8 mouse cellular contexts compared by ENCODE assay signal in the genomic region with DNA sequence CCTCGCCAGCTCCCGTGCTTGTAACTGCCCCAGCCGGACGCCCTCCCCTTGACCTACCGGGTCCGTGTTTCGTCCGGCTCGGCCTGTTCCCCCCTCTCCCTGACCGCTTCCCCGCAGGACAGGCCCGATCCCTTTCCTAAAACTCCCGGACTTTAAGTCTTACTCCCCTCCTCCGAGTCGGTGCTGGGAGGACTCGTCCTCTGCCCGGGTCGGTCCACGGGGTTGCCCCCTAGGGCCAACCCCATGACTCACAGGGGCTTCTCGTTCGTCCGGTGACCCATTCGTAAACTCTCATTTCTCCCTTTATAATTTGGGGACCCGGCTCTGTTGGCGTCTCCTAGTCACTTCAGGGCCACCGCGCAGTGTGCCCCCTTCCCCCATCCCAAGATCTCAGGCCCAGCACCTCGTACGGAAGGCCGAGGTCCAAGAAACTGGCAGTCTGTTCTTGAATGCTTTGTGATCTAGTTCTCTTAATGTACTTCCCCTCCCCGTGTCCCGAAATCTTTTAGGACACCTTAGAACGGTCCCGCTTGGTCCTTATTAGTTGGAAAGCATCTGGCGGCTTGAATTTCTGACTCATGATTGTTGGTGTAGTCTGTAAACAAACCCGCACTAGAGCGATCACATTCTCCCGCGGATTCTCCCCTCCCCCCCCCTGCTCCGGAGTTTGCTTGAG. TPM values are rescaled to one million over a fixed set of nuclear protein-coding genes. Genes with fewer than 3 reads are reported as not detected.
DNase-seq lines count a peak whose midpoint lies in the region; ATAC-seq and TF ChIP-seq lines count a peak whose summit lies in the region.

No protein-coding gene starts in this region.

- H3K27me3 ChIP-seq in hindbrain, embryonic 12.5 days, result no peaks in the 10 kb centered on the region

- H3K4me3 ChIP-seq in hindbrain, embryonic 12.5 days, result peak overlapping the region; percentile 91
- peak overlapping the region; percentile 98 for H3K4me3 ChIP-seq in left cerebral cortex, adult 2 months

- H3K4me2 ChIP-seq in hindbrain, embryonic 12.5 days (replicated peaks), result peak overlapping the region; percentile 75

- TF ChIP-seq CTCF in left cerebral cortex, adult 2 months (IDR thresholded peaks at IDR 0.05), result no peak; the same call in 1 of the 2 replicates

- peak overlapping the region; percentile 94 for H3K27ac ChIP-seq in hindbrain, embryonic 12.5 days
- H3K27ac ChIP-seq in left cerebral cortex, adult 2 months, result peak overlapping the region; percentile 98

- peak; percentile 72 for DNase-seq in adrenal gland, postnatal 10 days
- DNase-seq in adrenal gland, postnatal 4 days (ENCODE audit: low spot score in 2 of 2), result no peak
- DNase-seq in adipocyte (ENCODE audit: low spot score), result peak; percentile 80
- peak in 1 of 2 experiments; percentile 30 for DNase-seq in left cerebral cortex, adult 2 months (ENCODE audit: extremely low spot score in 1 of 2, low spot score in 2 of 2)
- DNase-seq in lung, postnatal 4 days, result peak; percentile 46 to 53
- DNase-seq in right cerebral cortex, postnatal 25 days, result peak; percentile 18

- ATAC-seq in erythroid progenitor cell, adult 5-6 weeks (replicated peaks; ENCODE audit: low FRiP score, poor library complexity, severe bottlenecking), result peak; percentile 55
- peak; percentile 77 for ATAC-seq in hindbrain, embryonic 12.5 days (ENCODE audit: low FRiP score)

- intact Hi-C loops in left cerebral cortex, adult 2 months (cut with DNase I), result loop anchor here (1.0 kb wide), 1 partner anchor 164 kb away; no protein-coding TSS in a partner anchor

- peaks cover 12% of the 10 kb centered on the region for H3K4me1 ChIP-seq in hindbrain, embryonic 12.5 days

- peaks cover 28% of the 10 kb centered on the region for H3K36me3 ChIP-seq in hindbrain, embryonic 12.5 days

- WGBS in hindbrain, embryonic 12.5 days, result under 1% methylated on average over 40 of the region's 40 CpGs

- H3K9ac ChIP-seq in hindbrain, embryonic 12.5 days, result peak overlapping the region; percentile 97

- no peaks in the 10 kb centered on the region for H3K9me3 ChIP-seq in hindbrain, embryonic 12.5 days (replicated peaks)

RNA-seq across cellular contexts. Expression of gene Dcaf8, which starts 0.5 kb away (rescaled TPM):
- total RNA-seq in adrenal gland, postnatal 10 days (2021), result 100 to 1,000 TPM; 114 to 153 TPM
- total RNA-seq in adrenal gland, postnatal 4 days (2021), result 100 to 1,000 TPM; 177 to 181 TPM
- 77.5 TPM in 2 replicates for total RNA-seq in erythroid progenitor cell, adult 5-6 weeks (2015; ENCODE audit: low replicate concordance)
- 141 and 176 TPM in 2 replicates for total RNA-seq in erythroid progenitor cell, adult 5-6 weeks (2017; ENCODE audit: low replicate concordance)
- 136 and 137 TPM in 2 replicates for polyA plus RNA-seq in hindbrain, embryonic 12.5 days (2016; fragmentation: Nextera tagmentation; extraction: Ambion mirVana)
- total RNA-seq in left cerebral cortex, adult 2 months (2021), result 100 to 1,000 TPM; 115 to 121 TPM

RNA-seq across cellular contexts. Expression of gene Pex19, which starts 21.9 kb away (rescaled TPM):
- total RNA-seq in adrenal gland, postnatal 10 days (2021), result 100 to 1,000 TPM; 154 to 172 TPM
- 100 to 1,000 TPM; 168 to 170 TPM for total RNA-seq in adrenal gland, postnatal 4 days (2021)
- total RNA-seq in erythroid progenitor cell, adult 5-6 weeks (2015; ENCODE audit: low replicate concordance), result 14.7 and 15.1 TPM in 2 replicates
- 15.4 and 21.5 TPM in 2 replicates for total RNA-seq in erythroid progenitor cell, adult 5-6 weeks (2017; ENCODE audit: low replicate concordance)
- polyA plus RNA-seq in hindbrain, embryonic 12.5 days (2016; fragmentation: Nextera tagmentation; extraction: Ambion mirVana), result 178 and 183 TPM in 2 replicates
- 10 to 100 TPM; 82.8 to 92.4 TPM for total RNA-seq in left cerebral cortex, adult 2 months (2021)

RNA-seq across cellular contexts. Expression of gene Pea15a, which starts 58.2 kb away (rescaled TPM):
- total RNA-seq in adrenal gland, postnatal 10 days (2021), result 10 to 100 TPM; 65.7 to 80.4 TPM
- total RNA-seq in adrenal gland, postnatal 4 days (2021), result 10 to 100 TPM; 92.5 to 94.7 TPM
- 5.4 and 12.2 TPM in 2 replicates for total RNA-seq in erythroid progenitor cell, adult 5-6 weeks (2015; ENCODE audit: low replicate concordance)
- 3.3 and 6.0 TPM in 2 replicates for total RNA-seq in erythroid progenitor cell, adult 5-6 weeks (2017; ENCODE audit: low replicate concordance)
- 322 and 363 TPM in 2 replicates for polyA plus RNA-seq in hindbrain, embryonic 12.5 days (2016; fragmentation: Nextera tagmentation; extraction: Ambion mirVana)
- total RNA-seq in left cerebral cortex, adult 2 months (2021), result 100 to 1,000 TPM; 387 to 422 TPM

Comparison
In these comparisons a context has a peak if more than half of its experiments do, and no peak if none do; other contexts are left out.
1. DNase-seq: peak in adrenal gland, postnatal 10 days (single experiment), adipocyte (single experiment), lung, postnatal 4 days (2 of 2) and right cerebral cortex, postnatal 25 days (single experiment); none in adrenal gland, postnatal 4 days (0 of 2).
2. RNA of gene Pea15a, which starts 58.2 kb away (total RNA-seq): 387 to 422 TPM in left cerebral cortex, adult 2 months, 92.5 to 94.7 TPM in adrenal gland, postnatal 4 days and 65.7 to 80.4 TPM in adrenal gland, postnatal 10 days; 3.3 to 12.2 TPM in erythroid progenitor cell, adult 5-6 weeks; every median in the first group is over 4 times any median in the second.